Mouse (Mus musculus): ENCODE data around the gene Slc4a11. TPM values are rescaled to one million over a fixed set of nuclear protein-coding genes. Genes with fewer than 3 reads are reported as not detected.

Gene Slc4a11
- under 1 TPM; 0.19 to 0.32 TPM for total RNA-seq (2021)
- long read RNA-seq, experiment 1: 0 reads
- long read RNA-seq, experiment 2: 0 reads

DNA sequence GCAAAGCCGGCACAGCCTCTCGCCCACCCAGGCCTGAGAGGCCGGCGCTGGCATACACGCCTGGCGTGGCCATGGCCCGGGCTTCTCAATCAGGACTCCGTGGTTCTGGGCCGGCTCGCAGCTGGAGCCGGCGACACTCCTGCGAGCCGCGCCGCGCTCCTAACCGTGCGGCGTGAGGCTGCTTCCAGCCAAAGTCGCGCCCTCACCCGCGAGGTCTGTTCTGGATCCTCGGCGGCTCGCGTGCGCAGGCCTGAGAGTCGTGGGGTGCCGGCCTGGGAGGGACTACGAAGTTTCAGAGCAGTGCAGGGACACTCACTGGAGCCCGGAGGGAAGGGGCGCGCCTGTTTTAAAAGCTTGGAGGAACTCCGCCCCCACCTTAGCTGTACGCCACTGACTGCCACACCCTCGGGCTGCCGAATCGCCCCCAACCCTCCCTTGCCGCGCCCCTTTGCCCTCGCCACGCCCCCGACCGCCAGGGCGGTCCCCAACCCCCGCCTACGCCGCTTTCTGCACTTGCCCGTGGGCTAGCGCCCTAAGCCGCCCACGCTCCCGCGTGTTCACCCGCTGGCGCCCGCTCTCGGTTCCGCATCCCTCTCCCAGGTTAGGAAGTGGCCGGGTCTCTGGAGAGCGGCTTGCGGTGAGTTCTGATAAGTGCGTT, at the start of gene Slc4a11:
TSS of gene Slc4a11 (minus strand) at position 367 of the 658 bp plus-strand sequence.
- intact Hi-C loops (cut with DNase I): no loop called here
- peak; percentile 56 to 61 for DNase-seq

- intact Hi-C loops (cut with DNase I): no loop called here
- DNase-seq: no peak
Measured at GRCm38 (mm10) chr2:130743576-130743975, 46.3 kb upstream of the Slc4a11 start.

DNA sequence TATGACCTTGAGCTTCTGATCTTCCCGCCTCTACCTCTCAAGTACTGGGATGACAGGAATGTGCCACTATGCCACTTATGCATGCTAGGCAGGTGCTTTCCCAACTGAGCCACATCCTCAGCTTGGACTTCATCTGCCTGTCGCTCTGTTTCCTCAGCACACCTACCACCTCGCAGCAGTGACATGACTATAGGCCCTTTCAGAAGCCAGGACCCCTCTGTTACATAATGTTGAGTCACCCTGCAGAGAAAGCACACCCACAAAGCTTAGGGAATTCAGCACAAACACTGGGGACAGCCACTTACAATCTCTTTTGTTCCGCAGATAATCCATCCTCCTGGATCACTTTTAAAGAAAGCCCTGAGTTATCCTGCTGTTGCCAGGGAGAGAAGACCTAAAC, 42.8 kb upstream of the Slc4a11 start:
- no peak for DNase-seq
- intact Hi-C loops (cut with DNase I): no loop called here

GRCm38 (mm10) chr2:130738019-130738418, 40.7 kb upstream of the Slc4a11 start:
- intact Hi-C loops (cut with DNase I): no loop called here

GRCm38 (mm10) chr2:130735281-130735680, 38.0 kb upstream of the Slc4a11 start:
- DNase-seq: no peak
- intact Hi-C loops (cut with DNase I): no loop called here

More at GRCm38 (mm10) chr2:130738019-130738418, 40.7 kb upstream of the Slc4a11 start:
- DNase-seq: no peak

- intact Hi-C loops (cut with DNase I): no loop called here
- DNase-seq: no peak
Measured at GRCm38 (mm10) chr2:130733444-130733843, 36.1 kb upstream of the Slc4a11 start.

- no peak for DNase-seq
- intact Hi-C loops (cut with DNase I): no loop called here
Measured at GRCm38 (mm10) chr2:130731855-130732254, 34.5 kb upstream of the Slc4a11 start.

GRCm38 (mm10) chr2:130730746-130731145, 33.4 kb upstream of the Slc4a11 start:
- DNase-seq: no peak
- intact Hi-C loops (cut with DNase I): no loop called here

DNA sequence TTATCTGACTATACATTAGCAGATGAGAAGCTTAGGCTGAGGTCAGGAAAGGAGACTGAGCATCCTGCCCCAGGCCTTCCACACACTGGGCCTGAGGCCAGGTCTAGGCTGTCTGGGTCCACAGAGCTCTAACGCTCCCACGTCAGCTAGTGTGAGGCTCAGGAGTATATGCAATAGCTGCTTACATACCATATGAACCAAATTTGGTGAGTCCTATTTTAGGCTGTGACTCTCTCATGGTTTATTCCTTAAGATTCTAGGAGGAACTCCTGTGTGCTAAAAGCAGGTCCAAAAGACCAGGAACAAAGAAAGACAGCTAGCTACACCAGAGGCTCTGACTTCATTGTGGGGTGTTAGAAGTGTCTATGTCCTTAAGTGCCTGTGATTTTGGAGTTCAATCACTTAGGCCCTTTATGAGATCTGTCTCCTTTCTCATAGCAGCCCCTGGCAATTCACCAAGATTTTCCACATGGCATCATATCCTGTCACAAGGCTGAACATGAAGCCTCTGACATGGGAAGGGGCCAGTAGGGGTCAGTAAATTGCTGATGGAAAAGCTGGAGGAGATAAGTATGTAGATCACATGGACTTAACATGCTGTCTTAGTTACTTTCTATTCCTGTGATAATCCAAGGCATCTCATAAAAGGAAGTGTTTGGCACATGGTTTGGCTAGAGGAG, 31.7 kb upstream of the Slc4a11 start:
- no peak for DNase-seq
- intact Hi-C loops (cut with DNase I): no loop called here

- DNase-seq: no peak
- intact Hi-C loops (cut with DNase I): no loop called here
Measured at GRCm38 (mm10) chr2:130727752-130728151, 30.4 kb upstream of the Slc4a11 start.

DNA sequence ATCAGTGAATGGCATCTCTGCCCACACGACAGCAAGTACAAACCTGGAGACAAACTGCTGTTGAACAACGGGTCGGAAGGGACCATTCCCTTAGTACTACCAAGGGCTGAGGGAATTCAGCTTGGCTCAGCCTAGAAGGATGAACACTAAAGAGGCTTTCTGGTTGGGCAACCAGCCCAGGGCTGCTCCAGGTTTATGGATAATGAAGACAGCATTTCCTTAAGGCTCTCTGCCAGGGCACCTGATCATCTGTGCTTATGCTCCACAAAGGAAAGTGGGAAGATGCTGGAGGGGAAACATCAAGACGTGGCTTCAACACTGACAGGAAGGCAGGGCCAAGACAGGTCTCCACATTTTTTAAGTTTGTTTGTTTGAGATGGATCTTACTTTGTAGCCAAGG, 27.1 kb upstream of the Slc4a11 start:
- intact Hi-C loops (cut with DNase I): no loop called here
- DNase-seq: no peak

- DNase-seq: no peak
- intact Hi-C loops (cut with DNase I): no loop called here
Measured at GRCm38 (mm10) chr2:130717951-130718350, 20.6 kb upstream of the Slc4a11 start.

DNA sequence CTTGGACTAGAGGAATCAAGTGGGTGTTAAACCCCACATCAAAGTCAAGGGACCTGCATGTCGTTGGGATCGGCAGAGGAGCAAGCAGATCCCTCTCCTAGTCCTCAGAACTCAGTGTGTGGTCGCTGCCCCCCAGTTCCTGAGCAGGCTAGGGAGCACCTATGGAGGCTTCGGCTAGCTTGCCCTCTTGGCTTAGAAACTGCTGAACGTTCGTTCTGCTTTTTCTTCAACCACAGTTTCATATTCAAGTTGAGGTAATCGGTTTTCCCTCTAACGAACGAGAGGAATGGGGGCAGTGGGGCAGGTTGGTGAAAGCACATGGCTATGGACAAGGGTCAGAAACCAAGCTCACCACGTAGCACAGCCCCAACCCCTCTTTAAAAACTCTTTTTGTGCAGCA, 9.7 kb upstream of the Slc4a11 start:
- no peak for DNase-seq
- intact Hi-C loops (cut with DNase I): no loop called here

DNA sequence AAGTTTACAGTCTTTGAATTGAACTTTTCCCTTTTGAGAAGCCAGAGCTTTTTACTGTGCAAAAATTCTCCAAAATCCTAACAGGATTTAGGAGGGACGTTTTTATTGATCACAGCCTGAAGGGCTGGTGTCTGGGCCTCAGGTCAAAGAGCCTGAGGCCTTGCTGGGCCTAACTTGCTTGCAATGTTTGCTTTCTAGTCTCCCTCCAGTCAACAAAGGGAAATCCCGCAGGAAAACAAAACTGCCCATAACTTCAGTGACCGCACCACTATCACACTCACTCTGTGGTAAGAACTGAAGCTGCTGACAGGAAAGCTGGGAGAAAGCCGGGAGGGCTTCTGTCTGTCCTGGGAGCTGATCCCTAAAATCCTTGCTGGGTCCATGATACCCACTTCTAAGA, 9.3 kb upstream of the Slc4a11 start:
- intact Hi-C loops (cut with DNase I): no loop called here
- no peak for DNase-seq

- no peak for DNase-seq
- intact Hi-C loops (cut with DNase I): no loop called here
Measured at GRCm38 (mm10) chr2:130705178-130705577, 7.9 kb upstream of the Slc4a11 start.

DNA sequence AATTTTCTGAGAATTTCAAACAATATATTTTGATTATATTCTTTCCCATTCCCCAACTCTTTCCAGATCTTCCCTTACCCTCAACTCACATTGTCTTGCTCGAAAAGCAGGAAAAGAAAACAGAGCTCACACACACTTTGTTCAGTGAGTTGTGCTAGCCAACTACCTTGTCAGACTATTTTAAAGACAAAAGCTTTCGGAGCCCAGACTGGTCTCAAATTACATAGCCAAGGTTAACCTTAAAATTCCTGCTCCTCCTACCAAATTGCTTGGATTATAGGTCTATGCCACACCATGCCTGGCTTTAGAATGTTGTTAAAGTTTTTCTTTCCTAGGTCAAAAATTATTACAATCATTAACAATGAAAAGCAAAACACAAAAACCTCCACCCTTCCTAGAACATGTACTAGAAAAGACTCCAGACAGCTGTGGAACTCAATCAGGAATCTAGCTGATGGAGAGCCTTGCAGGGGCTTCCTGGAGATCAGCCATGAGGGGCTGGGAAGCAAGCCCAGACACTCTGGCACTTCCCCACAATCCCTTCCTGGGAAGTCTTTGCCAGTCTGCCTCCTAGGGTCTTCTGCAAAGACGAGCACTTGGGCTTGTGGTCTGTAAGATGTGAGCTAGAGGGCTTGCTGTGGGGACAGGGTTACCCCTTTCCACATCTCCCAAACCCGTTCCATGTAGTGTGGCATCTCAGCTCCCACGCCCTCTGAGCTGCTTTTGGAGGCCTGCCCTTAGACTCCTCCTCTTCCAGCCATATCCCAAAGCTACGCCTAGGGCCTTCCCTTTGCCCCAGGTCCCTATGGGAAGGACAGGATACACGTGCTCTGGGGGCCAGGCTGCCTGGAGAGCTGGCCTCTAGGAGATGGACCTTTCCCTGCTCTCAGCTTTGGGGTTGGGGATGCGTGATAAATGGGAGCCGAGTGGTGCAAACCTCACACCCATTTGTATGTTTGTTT, 7.0 kb upstream of the Slc4a11 start:
- intact Hi-C loops (cut with DNase I): no loop called here
- DNase-seq: peak in 1 of 2 experiments; percentile 14

DNA sequence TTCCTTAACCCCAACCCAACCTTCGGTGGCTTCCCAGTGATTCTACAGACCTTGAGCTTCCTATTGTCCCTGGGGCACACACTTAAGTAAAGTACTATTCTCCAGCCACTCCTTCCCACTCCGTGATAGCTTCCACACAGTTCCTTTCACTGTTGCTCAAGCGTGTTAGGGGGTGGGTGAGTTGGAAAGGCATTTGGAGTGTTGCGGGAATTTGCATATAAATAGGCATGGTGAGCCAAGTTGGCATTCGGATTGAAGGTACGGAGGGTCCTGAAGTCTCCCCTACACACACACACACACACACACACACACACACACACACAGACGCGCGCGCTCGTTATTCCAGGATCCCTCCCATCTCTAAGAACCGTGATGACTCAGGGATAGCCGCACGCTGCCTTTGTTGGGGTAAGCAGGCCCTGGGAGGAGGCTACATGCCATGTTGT, 525 bp upstream of the Slc4a11 start:
- intact Hi-C loops (cut with DNase I): no loop called here

DNA sequence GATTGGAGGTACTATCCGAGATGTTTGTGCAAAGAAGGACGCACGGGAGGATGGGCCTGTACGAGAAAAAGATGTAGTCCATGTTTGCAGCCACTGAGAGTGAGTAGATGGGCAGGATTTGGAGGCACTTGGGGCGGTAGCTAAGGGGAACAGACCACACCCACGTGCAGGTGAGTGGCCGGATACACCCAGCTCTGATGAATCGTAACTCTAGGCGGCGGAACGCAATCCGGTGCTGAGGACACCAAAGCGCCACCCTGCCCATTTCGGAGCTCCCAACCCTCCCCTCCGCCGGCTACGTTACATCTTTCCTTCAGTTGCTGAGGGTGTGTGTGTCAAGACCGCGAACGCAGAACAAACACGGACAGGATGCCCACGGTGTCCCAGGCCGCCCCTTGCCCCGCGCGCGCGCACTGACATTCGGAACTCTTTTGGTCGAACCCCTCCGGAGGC, 593 bp downstream of the Slc4a11 start:
- intact Hi-C loops (cut with DNase I): no loop called here
- no peak for DNase-seq

More for the DNA sequence above, 525 bp upstream of the Slc4a11 start:
- DNase-seq: no peak

DNA sequence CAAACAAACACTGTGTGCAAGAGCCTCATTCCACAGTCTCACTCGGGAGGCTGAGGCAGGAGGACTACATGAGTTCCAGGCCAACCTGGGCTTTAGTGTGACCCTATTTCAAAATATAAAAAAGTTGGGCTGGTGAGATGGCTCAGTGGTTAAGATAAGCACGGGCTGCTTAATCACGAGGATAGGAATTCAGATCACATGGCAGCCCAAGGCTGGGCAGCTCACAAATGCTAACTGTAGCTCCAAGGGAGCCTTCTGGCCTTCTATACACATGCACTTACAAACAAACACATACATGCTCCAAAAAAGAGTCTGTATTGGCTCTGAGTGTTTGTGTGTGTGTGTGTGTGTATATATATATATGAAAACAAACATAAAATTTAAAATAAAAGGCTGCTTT, 3.8 kb downstream of the Slc4a11 start:
- intact Hi-C loops (cut with DNase I): no loop called here

GRCm38 (mm10) chr2:130689011-130689410, 8.3 kb downstream of the Slc4a11 start:
- intact Hi-C loops (cut with DNase I): no loop called here
- DNase-seq: no peak

More for the DNA sequence above, 3.8 kb downstream of the Slc4a11 start:
- no peak for DNase-seq

DNA sequence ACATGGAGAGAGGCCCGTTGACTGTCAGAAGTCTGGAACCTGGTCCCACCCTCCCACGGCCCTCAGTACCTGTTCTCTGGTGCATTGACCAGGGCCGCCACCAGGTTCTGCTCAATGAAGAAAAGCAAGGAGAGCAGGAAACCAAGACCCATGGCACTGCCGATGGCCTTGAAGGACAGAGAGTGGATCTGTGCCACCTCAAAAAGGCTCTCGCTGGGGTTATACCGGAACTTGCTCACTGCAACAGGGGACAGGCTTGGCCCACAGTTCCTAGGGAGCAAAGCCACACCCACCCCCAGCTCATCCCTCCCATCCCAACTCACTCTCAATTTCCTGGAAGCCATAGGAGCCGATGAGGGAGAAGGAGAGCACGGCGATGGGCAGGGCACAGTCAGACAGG, 11.9 kb downstream of the Slc4a11 start:
- intact Hi-C loops (cut with DNase I): no loop called here
- DNase-seq: no peak

Measured in heart, postnatal 14 days (tissue).